Mouse (Mus musculus) heart, postnatal 0 days (tissue): Measurements from ENCODE around the gene Grid1. TPM values are rescaled to one million over a fixed set of nuclear protein-coding genes. Genes with fewer than 3 reads are reported as not detected.

Source experiments
- ATAC-seq: fragments of 200-750 bp; cut with Nextera tagmentation; 2 replicates; pipeline ENCODE4 v1.8.0; 2017; ENCODE audit warnings: low read depth, moderate number of reproducible peaks, moderate library complexity; ENCODE audit not compliant: insufficient read depth
- DNase-seq: peaks from one replicate; pipeline ENCODE4 v3.0.0-alpha.2; 2016; ENCODE audit warnings: low spot score
- H3K27ac ChIP-seq: fragments of 300-500 bp; sonication (generic); 2 replicates; pipeline ENCODE4 v1.5.1; 2014; ENCODE audit warnings: low read depth, mild to moderate bottlenecking
- H3K27me3 ChIP-seq: fragments of 300-500 bp; sonication (generic); 2 replicates; pipeline ENCODE4 v1.6.1; 2014; ENCODE audit warnings: low read length, mixed read lengths; ENCODE audit not compliant: control insufficient read depth, insufficient read depth
- H3K36me3 ChIP-seq: fragments of 300-500 bp; sonication (generic); replicated peaks from 2 replicates; pipeline ENCODE4 v1.6.1; 2014; ENCODE audit warnings: low read length, mixed read lengths; ENCODE audit not compliant: control insufficient read depth, insufficient read depth
- H3K4me1 ChIP-seq: fragments of 300-500 bp; sonication (generic); 2 replicates; pipeline ENCODE4 v1.6.1; 2014; ENCODE audit warnings: antibody characterized with exemption; ENCODE audit not compliant: control insufficient read depth, insufficient read depth
- H3K4me2 ChIP-seq: fragments of 300-500 bp; sonication (generic); 2 replicates; pipeline ENCODE4 v1.6.1; 2014; ENCODE audit warnings: low read depth, mild to moderate bottlenecking, low read length, moderate library complexity
- H3K4me3 ChIP-seq: fragments of 300-500 bp; sonication (generic); 2 replicates; pipeline ENCODE4 v1.5.1; 2014; ENCODE audit warnings: low read depth, low read length
- H3K9ac ChIP-seq: fragments of 300-500 bp; sonication (generic); replicated peaks from 2 replicates; pipeline ENCODE4 v1.6.1; 2014; ENCODE audit warnings: low read depth, low read length, mixed read lengths
- H3K9me3 ChIP-seq: fragments of 300-500 bp; sonication (generic); replicated peaks from 2 replicates; pipeline ENCODE4 v1.6.1; 2016; ENCODE audit warnings: low read length; ENCODE audit not compliant: control insufficient read depth
- CTCF ChIP-seq: IDR thresholded peaks from 2 replicates; pipeline ENCODE4 v1.5.1; 2016; ENCODE audit warnings: antibody characterized with exemption, control low read depth, low read depth
- EP300 ChIP-seq: IDR thresholded peaks from 2 replicates; pipeline ENCODE4 v1.6.1; 2016; ENCODE audit warnings: antibody characterized with exemption, low read depth
- whole genome bisulfite sequencing: fragments of 180-500 bp; shearing (Covaris S2); extraction: QIAGEN DNeasy Blood & Tissue Kit; methylation state at CpG from one replicate; pipeline ENCODE4 v1.1.7; 2014; 5-methylcytosine and 5-hydroxymethylcytosine counted together
- polyA plus RNA-seq: library from polyadenylated mRNA; unstranded; fragments of >200 nt; fragmentation: Nextera tagmentation; extraction: Ambion mirVana; gene quantifications from 2 replicates; pipeline ENCODE4 v1.2.1, GENCODE M21; 2015
- total RNA-seq: library from RNA; depleted of rRNA; stranded (reverse); fragments of >200 nt; gene quantifications from 2 replicates; pipeline ENCODE4 v1.2.3, GENCODE M21; 2014; ENCODE audit warnings: low replicate concordance

Gene Grid1
- total and polyA plus RNA-seq, 2 experiments from 2014 or later: 0.05 TPM; not detected in 1

GRCm38 (mm10) chr14:34936192-34936770 lies 116.4 kb downstream of the Grid1 start:
- no peak overlapping the region for H3K27ac ChIP-seq
- no peaks in the 10 kb centered on the region for H3K4me1 ChIP-seq
- H3K4me2 ChIP-seq: peak overlapping the region; percentile 44
- peaks cover 6% of the 10 kb centered on the region; the same call in 1 of the 2 replicates for H3K27me3 ChIP-seq
- ATAC-seq (no peak), DNase-seq (no peak)
- no peaks in the 10 kb centered on the region for H3K9me3 ChIP-seq
- WGBS: 42% methylated on average over 13 of the region's 13 CpGs
- H3K36me3 ChIP-seq: no peaks in the 10 kb centered on the region
- H3K9ac ChIP-seq: no peak overlapping the region
- H3K4me3 ChIP-seq: peak overlapping the region; percentile 12; the same call in 1 of the 2 replicates
- no peak for TF ChIP-seq CTCF
- TF ChIP-seq EP300: no peak

GRCm38 (mm10) chr14:34944390-34944979 lies 124.6 kb downstream of the Grid1 start:
- H3K9me3 ChIP-seq: no peaks in the 10 kb centered on the region
- no peak overlapping the region for H3K9ac ChIP-seq
- DNase-seq (no peak), ATAC-seq (no peak)
- no peaks in the 10 kb centered on the region for H3K4me1 ChIP-seq
- 82% methylated on average over 14 of the region's 14 CpGs for WGBS
- no peaks in the 10 kb centered on the region for H3K27me3 ChIP-seq
- no peak overlapping the region for H3K4me3 ChIP-seq
- H3K4me2 ChIP-seq: no peak overlapping the region
- H3K36me3 ChIP-seq: no peaks in the 10 kb centered on the region
- TF ChIP-seq CTCF (no peak), EP300 (no peak)
- no peak overlapping the region for H3K27ac ChIP-seq

- Histone ChIP-seq H3K4me2 (no peak overlapping the region), H3K4me1 (no peaks in the 10 kb centered on the region), H3K9ac (no peak overlapping the region), H3K36me3 (no peaks in the 10 kb centered on the region), H3K27ac (no peak overlapping the region), H3K9me3 (no peaks in the 10 kb centered on the region), H3K4me3 (no peak overlapping the region), H3K27me3 (no peaks in the 10 kb centered on the region)
- WGBS: 81% methylated on average over 17 of the region's 17 CpGs
- TF ChIP-seq CTCF (no peak), EP300 (no peak)
- DNase-seq (no peak), ATAC-seq (peak; percentile 36; the same call in 1 of the 2 replicates)
Observed at GRCm38 (mm10) chr14:34945471-34946313, 125.8 kb downstream of the Grid1 start.

GRCm38 (mm10) chr14:34946314-34946583 lies 126.3 kb downstream of the Grid1 start:
- TF ChIP-seq EP300: no peak
- TF ChIP-seq CTCF: no peak
- H3K4me1 ChIP-seq: no peaks in the 10 kb centered on the region
- no peak for DNase-seq
- H3K4me3 ChIP-seq: no peak overlapping the region
- no peaks in the 10 kb centered on the region for H3K9me3 ChIP-seq
- H3K4me2 ChIP-seq: no peak overlapping the region
- H3K36me3 ChIP-seq: no peaks in the 10 kb centered on the region
- no peaks in the 10 kb centered on the region for H3K27me3 ChIP-seq
- H3K9ac ChIP-seq: no peak overlapping the region
- WGBS: 80% methylated on average over 2 of the region's 2 CpGs
- H3K27ac ChIP-seq: no peak overlapping the region
- ATAC-seq: no peak

GRCm38 (mm10) chr14:34948249-34948648 lies 128.3 kb downstream of the Grid1 start:
- no peak overlapping the region for H3K9ac ChIP-seq

More at GRCm38 (mm10) chr14:34948249-34948648, 128.3 kb downstream of the Grid1 start:
- whole genome bisulfite sequencing: 69% methylated on average over 6 of the region's 6 CpGs
- Histone ChIP-seq H3K4me2 (no peak overlapping the region), H3K4me3 (no peak overlapping the region), H3K9me3 (no peaks in the 10 kb centered on the region), H3K27ac (no peak overlapping the region), H3K4me1 (no peaks in the 10 kb centered on the region), H3K36me3 (no peaks in the 10 kb centered on the region), H3K27me3 (no peaks in the 10 kb centered on the region)
- TF ChIP-seq EP300 (no peak), CTCF (no peak)
- DNase-seq (no peak), ATAC-seq (no peak)
